Mouse (Mus musculus): Measurements from ENCODE around the gene Fstl5. TPM values are rescaled to one million over a fixed set of nuclear protein-coding genes. Genes with fewer than 3 reads are reported as not detected.
A peak's percentile ranks its signal among the peaks of the same experiment; 100 is the strongest.

Gene Fstl5
- 0.19 and 0.40 TPM in 2 replicates for polyA plus RNA-seq (2014; fragmentation: Nextera tagmentation; extraction: Ambion mirVana)

DNA sequence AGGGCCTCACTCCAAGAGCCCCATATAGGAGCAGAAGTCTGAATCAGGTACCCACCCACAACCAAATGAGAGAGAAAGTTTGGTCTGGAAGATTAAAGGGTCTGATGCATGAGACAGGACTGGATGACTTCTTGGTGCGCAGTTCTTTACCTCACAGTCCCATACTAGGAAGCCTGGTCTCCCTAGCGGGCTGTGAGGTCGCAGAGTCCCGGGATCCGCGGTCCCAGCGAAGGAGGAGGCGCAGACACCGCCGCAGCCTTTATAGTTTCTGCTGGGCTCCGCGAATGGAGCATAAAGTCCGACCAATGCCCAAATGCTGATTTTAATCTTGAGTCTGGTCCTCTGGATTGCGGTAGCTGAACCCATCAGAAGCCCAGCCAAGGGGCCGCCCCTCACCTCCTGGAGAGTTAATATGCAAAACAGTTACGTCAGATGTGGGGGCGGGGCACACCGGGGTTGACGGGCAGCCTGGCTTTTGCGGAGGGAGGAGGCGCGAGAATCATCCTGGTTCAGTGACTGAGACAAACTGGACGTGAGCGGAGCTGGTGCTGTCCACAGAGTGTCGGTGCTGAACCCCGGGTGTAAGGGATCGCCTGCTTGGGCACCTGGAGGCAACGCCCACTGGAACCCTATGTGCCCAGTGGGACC is at the start of gene Fstl5:
Gene Fstl5 (plus strand): TSS at position 211 of the 648 bp plus-strand sequence.
- DNase-seq (ENCODE audit: low spot score) (peak; percentile 73), ATAC-seq (replicated peaks; ENCODE audit: low FRiP score) (peak; percentile 68)
- H3K4me1 ChIP-seq (replicated peaks; ENCODE audit: control insufficient read depth, insufficient read depth, low read length) = no peaks in the 10 kb centered on the region
- H3K9ac ChIP-seq (ENCODE audit: low read depth, low read length) = no peak within 1 kb of the TSS
- WGBS = 2% methylated on average over 28 of the region's 28 CpGs
- peak within 1 kb of the TSS; percentile 36 for H3K4me3 ChIP-seq (ENCODE audit: low read depth, low read length)
- H3K9me3 ChIP-seq (ENCODE audit: control insufficient read depth, low read length) = no peaks in the 10 kb centered on the region
- no peaks in the 10 kb centered on the region for H3K27me3 ChIP-seq (replicated peaks; ENCODE audit: control insufficient read depth, insufficient read depth, low read length)
- peak within 1 kb of the TSS; percentile 60 for H3K4me2 ChIP-seq
- H3K36me3 ChIP-seq (ENCODE audit: control insufficient read depth, insufficient read depth, low read length) = no peaks in the 10 kb centered on the region
- no peak within 1 kb of the TSS for H3K27ac ChIP-seq (ENCODE audit: low read depth, low read length)

DNA sequence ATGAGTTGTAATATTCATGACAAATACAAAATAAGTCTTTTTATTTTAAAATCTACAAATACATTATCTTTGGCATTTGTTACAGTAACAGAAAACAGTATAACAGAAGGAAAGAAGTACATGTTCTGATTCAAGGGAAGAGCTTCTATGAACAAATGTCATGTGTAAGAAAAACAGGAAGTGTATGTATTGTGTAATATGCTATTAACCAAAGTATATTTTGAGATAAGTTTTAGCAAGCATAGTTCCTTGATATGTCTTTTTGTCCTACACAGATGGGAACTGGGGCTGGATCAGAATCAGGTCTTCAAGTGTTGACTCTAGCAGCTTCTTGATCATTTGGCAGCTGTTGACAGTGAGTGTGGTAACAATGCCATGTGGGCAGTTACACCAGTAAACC is 48.5 kb upstream of the Fstl5 start:
- DNase-seq (ENCODE audit: low spot score) (no peak), ATAC-seq (replicated peaks; ENCODE audit: low FRiP score) (no peak)

DNA sequence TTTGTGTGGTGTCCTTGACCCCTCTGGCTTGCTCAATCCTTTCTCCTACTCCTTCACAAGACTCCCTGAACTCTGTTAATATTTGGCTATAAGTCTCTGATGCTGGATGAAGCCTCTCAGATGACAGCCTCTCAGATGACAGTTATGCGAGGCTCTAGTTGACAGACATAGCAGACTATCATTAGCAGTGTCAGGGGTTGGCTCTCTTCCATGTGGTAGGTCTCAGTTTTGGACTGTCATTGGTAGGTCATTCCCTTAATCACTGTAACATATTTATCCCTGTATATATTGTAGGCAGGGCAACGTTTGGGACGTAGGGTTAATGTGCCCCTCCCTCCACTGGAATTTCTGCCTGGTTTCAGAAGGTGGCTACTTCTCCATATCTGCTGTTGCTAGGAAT is 22.9 kb upstream of the Fstl5 start:
- DNase-seq (ENCODE audit: low spot score) (no peak), ATAC-seq (replicated peaks; ENCODE audit: low FRiP score) (no peak)
- WGBS = 81% methylated on average over 3 of the region's 3 CpGs
- no peak overlapping the region for H3K9ac ChIP-seq (ENCODE audit: low read depth, low read length)
- H3K27ac ChIP-seq (ENCODE audit: low read depth, low read length) = no peak overlapping the region
- H3K27me3 ChIP-seq (replicated peaks; ENCODE audit: control insufficient read depth, insufficient read depth, low read length) = no peaks in the 10 kb centered on the region
- no peak overlapping the region for H3K4me3 ChIP-seq (ENCODE audit: low read depth, low read length)
- H3K9me3 ChIP-seq (ENCODE audit: control insufficient read depth, low read length) = no peaks in the 10 kb centered on the region
- H3K4me1 ChIP-seq (replicated peaks; ENCODE audit: control insufficient read depth, insufficient read depth, low read length) = no peaks in the 10 kb centered on the region
- H3K4me2 ChIP-seq = no peak overlapping the region
- H3K36me3 ChIP-seq (ENCODE audit: control insufficient read depth, insufficient read depth, low read length) = no peaks in the 10 kb centered on the region

More for the DNA sequence above, 48.5 kb upstream of the Fstl5 start:
- no peaks in the 10 kb centered on the region for H3K36me3 ChIP-seq (ENCODE audit: control insufficient read depth, insufficient read depth, low read length)
- H3K4me1 ChIP-seq (replicated peaks; ENCODE audit: control insufficient read depth, insufficient read depth, low read length) = no peaks in the 10 kb centered on the region
- H3K27me3 ChIP-seq (replicated peaks; ENCODE audit: control insufficient read depth, insufficient read depth, low read length) = no peaks in the 10 kb centered on the region
- no peak overlapping the region for H3K4me2 ChIP-seq
- H3K9ac ChIP-seq (ENCODE audit: low read depth, low read length) = no peak overlapping the region
- H3K4me3 ChIP-seq (ENCODE audit: low read depth, low read length) = no peak overlapping the region
- no peaks in the 10 kb centered on the region for H3K9me3 ChIP-seq (ENCODE audit: control insufficient read depth, low read length)
- H3K27ac ChIP-seq (ENCODE audit: low read depth, low read length) = no peak overlapping the region

DNA sequence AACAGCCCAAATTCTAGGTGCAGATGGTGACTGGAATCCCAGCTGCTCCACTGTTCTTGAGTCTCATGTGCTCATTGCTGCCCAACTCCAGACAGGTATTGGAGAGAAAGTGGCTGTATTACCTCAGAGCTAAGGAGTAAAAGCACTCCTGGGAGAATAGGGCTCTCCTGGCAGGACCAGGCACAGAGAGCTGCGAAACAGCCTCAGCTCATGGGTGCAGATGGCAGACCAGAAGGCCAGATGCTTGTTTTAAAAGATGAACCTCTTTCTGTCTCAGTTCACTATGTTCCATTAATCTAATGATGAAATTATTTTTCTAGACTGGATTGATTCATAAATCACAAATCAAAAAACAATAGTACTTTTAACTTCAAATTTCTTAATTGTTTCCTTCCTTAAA is 12.1 kb upstream of the Fstl5 start:
- Histone ChIP-seq H3K4me2 (no peak overlapping the region), H3K9ac (ENCODE audit: low read depth, low read length) (no peak overlapping the region), H3K4me3 (ENCODE audit: low read depth, low read length) (no peak overlapping the region), H3K27me3 (replicated peaks; ENCODE audit: control insufficient read depth, insufficient read depth, low read length) (no peaks in the 10 kb centered on the region), H3K36me3 (ENCODE audit: control insufficient read depth, insufficient read depth, low read length) (no peaks in the 10 kb centered on the region), H3K4me1 (replicated peaks; ENCODE audit: control insufficient read depth, insufficient read depth, low read length) (no peaks in the 10 kb centered on the region), H3K27ac (ENCODE audit: low read depth, low read length) (no peak overlapping the region), H3K9me3 (ENCODE audit: control insufficient read depth, low read length) (no peaks in the 10 kb centered on the region)
- ATAC-seq (replicated peaks; ENCODE audit: low FRiP score) (no peak), DNase-seq (ENCODE audit: low spot score) (no peak)
- WGBS = 71% methylated on average over 1 of the region's 1 CpGs

DNA sequence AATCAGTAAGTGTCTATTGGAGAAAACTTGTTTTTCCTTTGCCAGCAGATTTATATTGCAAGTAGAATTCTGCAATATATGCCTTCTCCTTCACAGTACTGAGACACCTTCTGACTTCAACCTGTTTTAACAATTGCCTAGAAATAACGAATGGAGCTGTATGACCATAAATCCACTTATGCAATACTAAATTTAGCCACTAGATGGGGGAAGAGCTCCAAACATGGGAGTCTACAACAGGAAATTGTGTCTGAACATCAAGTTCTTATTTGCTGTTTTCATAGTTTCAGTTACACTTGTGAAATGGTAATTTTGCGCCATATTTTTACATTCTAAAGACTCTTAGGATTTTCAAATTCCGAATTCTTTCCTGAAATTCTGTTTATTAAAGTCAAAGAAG is 6.2 kb upstream of the Fstl5 start:
- Histone ChIP-seq H3K27ac (ENCODE audit: low read depth, low read length) (no peak overlapping the region), H3K9me3 (ENCODE audit: control insufficient read depth, low read length) (no peaks in the 10 kb centered on the region), H3K4me3 (ENCODE audit: low read depth, low read length) (no peak overlapping the region), H3K27me3 (replicated peaks; ENCODE audit: control insufficient read depth, insufficient read depth, low read length) (no peaks in the 10 kb centered on the region), H3K36me3 (ENCODE audit: control insufficient read depth, insufficient read depth, low read length) (no peaks in the 10 kb centered on the region), H3K4me1 (replicated peaks; ENCODE audit: control insufficient read depth, insufficient read depth, low read length) (no peaks in the 10 kb centered on the region), H3K9ac (ENCODE audit: low read depth, low read length) (no peak overlapping the region), H3K4me2 (no peak overlapping the region)
- ATAC-seq (replicated peaks; ENCODE audit: low FRiP score) (no peak), DNase-seq (ENCODE audit: low spot score) (no peak)
- 2% methylated on average over 3 of the region's 3 CpGs for WGBS

DNA sequence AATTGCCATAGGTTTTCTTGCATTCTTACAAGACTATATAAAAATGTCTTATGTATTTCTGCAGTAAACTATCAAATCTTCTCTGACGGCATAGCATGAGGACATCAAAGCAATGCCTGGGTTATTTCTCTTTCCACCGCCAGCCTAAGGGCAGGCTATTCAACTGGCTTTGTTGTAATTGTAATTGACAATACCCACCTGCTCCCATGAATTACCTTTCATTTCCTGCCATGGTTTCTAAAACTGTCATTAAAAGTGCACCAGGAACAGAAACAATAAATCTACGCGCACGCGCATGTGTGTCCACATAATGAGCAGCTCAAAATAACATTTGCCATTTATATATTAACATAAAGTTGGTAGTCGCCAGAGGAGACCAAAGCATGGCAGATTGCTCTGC is 1.2 kb upstream of the Fstl5 start:
- Histone ChIP-seq H3K4me3 (ENCODE audit: low read depth, low read length) (no peak overlapping the region), H3K9ac (ENCODE audit: low read depth, low read length) (no peak overlapping the region), H3K4me2 (no peak overlapping the region), H3K27ac (ENCODE audit: low read depth, low read length) (no peak overlapping the region), H3K27me3 (replicated peaks; ENCODE audit: control insufficient read depth, insufficient read depth, low read length) (no peaks in the 10 kb centered on the region), H3K36me3 (ENCODE audit: control insufficient read depth, insufficient read depth, low read length) (no peaks in the 10 kb centered on the region), H3K9me3 (ENCODE audit: control insufficient read depth, low read length) (no peaks in the 10 kb centered on the region), H3K4me1 (replicated peaks; ENCODE audit: control insufficient read depth, insufficient read depth, low read length) (no peaks in the 10 kb centered on the region)
- ATAC-seq (replicated peaks; ENCODE audit: low FRiP score) (no peak), DNase-seq (ENCODE audit: low spot score) (no peak)
- WGBS = 89% methylated on average over 7 of the region's 7 CpGs

DNA sequence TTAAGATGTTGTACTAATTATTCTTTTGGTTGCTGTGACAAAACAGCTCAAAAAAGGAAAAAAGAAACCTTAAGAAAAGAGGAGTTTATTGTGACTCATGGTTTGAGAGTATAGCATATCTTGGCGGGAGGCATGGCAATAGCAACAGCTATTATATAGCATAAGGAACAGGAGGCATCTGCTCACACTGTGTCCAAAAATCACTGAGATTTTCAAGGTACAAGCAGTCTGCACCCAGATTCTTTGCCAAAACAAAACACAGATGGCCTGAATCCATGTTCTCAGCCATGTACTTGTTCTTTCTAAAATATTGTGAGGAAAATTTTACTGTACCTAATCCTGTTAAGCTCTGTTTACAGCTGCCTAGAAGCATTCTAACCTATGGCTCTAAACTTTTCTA is 66.4 kb downstream of the Fstl5 start:
- no peak overlapping the region for H3K9ac ChIP-seq (ENCODE audit: low read depth, low read length)
- H3K27ac ChIP-seq (ENCODE audit: low read depth, low read length) = no peak overlapping the region
- H3K4me3 ChIP-seq (ENCODE audit: low read depth, low read length) = no peak overlapping the region
- H3K4me1 ChIP-seq (replicated peaks; ENCODE audit: control insufficient read depth, insufficient read depth, low read length) = no peaks in the 10 kb centered on the region
- H3K9me3 ChIP-seq (ENCODE audit: control insufficient read depth, low read length) = no peaks in the 10 kb centered on the region
- 68% methylated on average over 1 of the region's 1 CpGs for WGBS
- H3K36me3 ChIP-seq (ENCODE audit: control insufficient read depth, insufficient read depth, low read length) = no peaks in the 10 kb centered on the region
- H3K4me2 ChIP-seq = no peak overlapping the region
- ATAC-seq (replicated peaks; ENCODE audit: low FRiP score) = no peak
- no peak for DNase-seq (ENCODE audit: low spot score)
- H3K27me3 ChIP-seq (replicated peaks; ENCODE audit: control insufficient read depth, insufficient read depth, low read length) = no peaks in the 10 kb centered on the region

DNA sequence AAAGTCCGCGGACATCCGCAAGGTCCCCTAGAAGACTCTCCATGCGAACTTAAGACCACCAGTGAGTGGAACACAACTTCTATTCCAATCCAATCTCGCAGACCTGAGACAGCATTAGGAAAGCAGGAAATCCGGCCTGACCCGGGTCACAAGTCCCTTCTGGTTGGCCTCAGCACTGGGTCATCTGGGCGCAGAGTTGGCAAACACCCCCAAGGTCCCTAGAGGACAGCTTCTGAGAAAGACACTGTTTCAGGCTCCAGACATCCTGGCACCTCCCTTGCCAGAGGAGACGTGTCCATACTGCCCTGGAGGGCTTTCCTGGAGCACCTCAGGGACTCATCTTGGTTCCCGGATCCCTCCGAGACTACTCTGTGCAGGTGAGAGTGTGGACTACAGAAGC is 73.8 kb downstream of the Fstl5 start:
- ATAC-seq (replicated peaks; ENCODE audit: low FRiP score) (no peak), DNase-seq (ENCODE audit: low spot score) (no peak)
- Histone ChIP-seq H3K9ac (ENCODE audit: low read depth, low read length) (no peak overlapping the region), H3K27me3 (replicated peaks; ENCODE audit: control insufficient read depth, insufficient read depth, low read length) (no peaks in the 10 kb centered on the region), H3K27ac (ENCODE audit: low read depth, low read length) (no peak overlapping the region), H3K4me3 (ENCODE audit: low read depth, low read length) (no peak overlapping the region), H3K4me2 (no peak overlapping the region), H3K4me1 (replicated peaks; ENCODE audit: control insufficient read depth, insufficient read depth, low read length) (no peaks in the 10 kb centered on the region), H3K36me3 (ENCODE audit: control insufficient read depth, insufficient read depth, low read length) (no peaks in the 10 kb centered on the region), H3K9me3 (ENCODE audit: control insufficient read depth, low read length) (no peaks in the 10 kb centered on the region)
- WGBS = 83% methylated on average over 11 of the region's 11 CpGs

DNA sequence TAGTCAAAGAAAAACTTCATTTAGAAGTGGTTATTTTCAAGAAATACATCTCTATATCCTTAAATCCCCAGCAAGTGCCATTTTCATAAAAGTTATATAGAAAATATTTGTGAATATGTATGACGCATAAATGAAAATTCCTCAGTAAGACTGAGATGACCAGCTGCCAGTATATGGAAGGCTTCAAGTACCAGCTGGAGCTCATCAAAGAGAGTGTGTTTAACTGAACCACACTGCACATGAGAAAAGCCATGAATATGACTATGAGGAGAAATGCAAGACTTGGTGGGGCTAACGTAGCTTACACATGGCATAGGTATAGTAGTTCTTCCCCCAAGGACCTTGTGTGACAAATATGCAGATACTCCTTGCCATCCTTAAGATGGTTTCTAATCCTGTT is 164.8 kb downstream of the Fstl5 start:
- no peak overlapping the region for H3K27ac ChIP-seq (ENCODE audit: low read depth, low read length)
- 99% methylated on average over 2 of the region's 2 CpGs for whole genome bisulfite sequencing
- H3K9me3 ChIP-seq (ENCODE audit: control insufficient read depth, low read length) = no peaks in the 10 kb centered on the region
- no peak overlapping the region for H3K4me3 ChIP-seq (ENCODE audit: low read depth, low read length)
- H3K9ac ChIP-seq (ENCODE audit: low read depth, low read length) = no peak overlapping the region
- H3K4me2 ChIP-seq = no peak overlapping the region
- H3K4me1 ChIP-seq (replicated peaks; ENCODE audit: control insufficient read depth, insufficient read depth, low read length) = no peaks in the 10 kb centered on the region
- ATAC-seq (replicated peaks; ENCODE audit: low FRiP score) (no peak), DNase-seq (ENCODE audit: low spot score) (no peak)
- H3K36me3 ChIP-seq (ENCODE audit: control insufficient read depth, insufficient read depth, low read length) = no peaks in the 10 kb centered on the region
- H3K27me3 ChIP-seq (replicated peaks; ENCODE audit: control insufficient read depth, insufficient read depth, low read length) = no peaks in the 10 kb centered on the region

Measured in liver, embryonic 11.5 days (tissue).